Mouse (Mus musculus): ENCODE results near the gene Rhox4d. TPM values are rescaled to one million over a fixed set of nuclear protein-coding genes. Genes with fewer than 3 reads are reported as not detected.

Rhox4d gene
- total RNA-seq (2023) = not detected

GRCm38 (mm10) chrX:37514059-37514458 is at the start of gene Rhox4d:
Rhox4d (plus strand) TSS chrX:37514359.

GRCm38 (mm10) chrX:37480037-37480436 is 34.1 kb upstream of the Rhox4d start, which contains the start of gene Rhox4c:
Rhox4c (plus strand) TSS chrX:37480337.

GRCm38 (mm10) chrX:37530152-37530551 is 16.0 kb downstream of the Rhox4d start, which contains the start of gene Rhox2e:
Rhox2e (plus strand) TSS chrX:37530452.

GRCm38 (mm10) chrX:37541719-37542118 is 27.6 kb downstream of the Rhox4d start, which contains the start of gene Rhox3e:
Rhox3e (plus strand) TSS chrX:37542019.

GRCm38 (mm10) chrX:37557112-37557511 is 43.0 kb downstream of the Rhox4d start, which contains the start of gene Rhox4e:
Rhox4e (plus strand) TSS chrX:37557412.

Other genes with a start within 250 kb of the Rhox4d start
- not detected for gene Rhox4a, start 249.0 kb upstream of the Rhox4d start, total RNA-seq (2023)
- not detected for gene Rhox3a2, start 134.3 kb upstream of the Rhox4d start, total RNA-seq (2023)
- gene Rhox4a2, start 123.5 kb upstream of the Rhox4d start, total RNA-seq (2023) = not detected
- gene Rhox2b, start 102.3 kb upstream of the Rhox4d start, total RNA-seq (2023) = not detected
- gene Rhox4b, start 81.9 kb upstream of the Rhox4d start, total RNA-seq (2023) = not detected
- not detected for gene Rhox2c, start 60.7 kb upstream of the Rhox4d start, total RNA-seq (2023)
- not detected for gene Rhox3c, start 55.8 kb upstream of the Rhox4d start, total RNA-seq (2023)
- gene Rhox4c, start 34.0 kb upstream of the Rhox4d start, total RNA-seq (2023) = not detected
- gene Rhox2d, start 20.9 kb upstream of the Rhox4d start, total RNA-seq (2023) = not detected
- not detected for gene Rhox2e, start 16.1 kb downstream of the Rhox4d start, total RNA-seq (2023)
- not detected for gene Rhox3e, start 27.7 kb downstream of the Rhox4d start, total RNA-seq (2023)
- gene Rhox4e, start 43.1 kb downstream of the Rhox4d start, total RNA-seq (2023) = not detected
- not detected for gene Rhox2f, start 57.0 kb downstream of the Rhox4d start, total RNA-seq (2023)
- gene Rhox3f, start 66.6 kb downstream of the Rhox4d start, total RNA-seq (2023) = not detected
- not detected for gene Rhox4f, start 93.3 kb downstream of the Rhox4d start, total RNA-seq (2023)
- not detected for gene Rhox3g, start 114.3 kb downstream of the Rhox4d start, total RNA-seq (2023)
- gene Rhox2g, start 129.1 kb downstream of the Rhox4d start, total RNA-seq (2023) = not detected
- gene Rhox4g, start 137.0 kb downstream of the Rhox4d start, total RNA-seq (2023) = not detected
- gene Rhox3h, start 154.4 kb downstream of the Rhox4d start, total RNA-seq (2023) = not detected
- gene Rhox2h, start 158.9 kb downstream of the Rhox4d start, total RNA-seq (2023) = not detected

Data from neutrophil, adult 83 days (primary cell).